Mouse (Mus musculus): Measurements from ENCODE around the gene Myo18a.

Myo18a gene

GRCm38 (mm10) chr11:77795216-77795615 lies 32.2 kb downstream of the Myo18a start:
- DNase-seq (ENCODE audit: low spot score): no peak

DNA sequence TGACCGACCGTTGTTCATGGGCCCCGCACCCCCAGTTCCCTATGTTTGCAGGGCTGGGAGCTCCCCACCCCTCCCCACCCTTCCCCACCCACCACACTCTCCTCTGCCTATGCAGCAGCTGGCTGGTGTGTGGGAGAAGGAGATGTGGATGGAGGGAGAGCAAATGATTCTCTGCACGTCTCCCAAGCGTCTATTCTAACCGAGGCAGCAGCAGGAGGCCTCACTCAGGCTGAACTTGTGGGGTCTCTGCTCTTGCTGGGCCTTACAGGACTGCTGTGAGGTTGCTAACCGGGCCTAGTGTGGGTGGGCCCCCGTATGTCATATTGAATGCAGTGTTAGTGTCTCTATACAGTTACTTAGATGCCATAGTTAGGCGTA lies 37.4 kb downstream of the Myo18a start:
- DNase-seq (ENCODE audit: low spot score): no peak

GRCm38 (mm10) chr11:77800869-77801701 lies 38.0 kb downstream of the Myo18a start:
- DNase-seq (ENCODE audit: low spot score): no peak

DNA sequence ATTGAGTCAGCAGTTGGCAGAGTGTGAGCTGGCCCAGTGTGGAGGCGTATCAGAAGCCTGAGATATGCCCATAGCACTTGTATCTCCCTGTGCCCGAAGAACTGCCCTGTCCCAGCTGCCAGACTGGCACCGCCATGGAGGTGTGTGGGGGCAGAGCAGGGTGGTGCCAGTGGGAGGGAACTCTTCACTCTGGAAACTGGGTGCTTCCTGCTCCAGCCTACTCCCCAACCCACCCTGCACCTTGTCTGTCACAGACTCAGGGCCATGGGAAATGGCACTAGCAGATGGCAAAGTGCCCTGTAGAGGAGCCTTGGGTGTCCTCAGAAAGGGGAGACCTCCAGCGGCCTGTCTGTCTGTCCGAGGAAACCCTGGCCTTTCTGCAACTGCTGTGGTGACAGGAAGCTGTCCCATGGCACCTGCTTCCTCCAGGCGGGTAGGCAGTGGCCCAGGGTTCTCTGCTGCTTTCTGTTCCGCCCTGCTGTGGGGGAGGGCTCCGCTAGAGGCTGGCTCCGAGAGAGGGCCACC lies 39.4 kb downstream of the Myo18a start:
- no peak for DNase-seq (ENCODE audit: low spot score)

DNA sequence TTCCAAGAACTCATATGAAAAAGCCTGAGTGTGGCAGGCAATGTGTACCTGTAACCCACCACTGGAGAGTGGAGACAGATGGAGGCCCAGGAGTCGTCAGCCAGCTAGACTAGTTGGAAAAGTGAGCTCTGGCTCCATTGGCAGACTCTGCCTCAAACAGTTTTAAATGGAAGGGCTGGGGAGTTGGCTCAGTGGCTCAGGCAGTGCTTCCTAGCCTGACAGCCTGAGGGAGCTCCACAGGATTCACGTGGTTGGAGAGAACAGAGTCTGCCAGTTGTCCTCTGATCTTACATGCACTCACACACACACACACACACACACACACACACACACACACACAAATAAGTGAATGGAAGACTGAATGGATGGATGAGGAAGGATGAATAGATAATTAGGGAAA lies 43.2 kb downstream of the Myo18a start:
- no peak for DNase-seq (ENCODE audit: low spot score)

- no peak for DNase-seq (ENCODE audit: low spot score)
These were observed 43.8 kb downstream of the Myo18a start for GRCm38 (mm10) chr11:77806855-77807254.

- no peak for DNase-seq (ENCODE audit: low spot score)
These were observed 45.0 kb downstream of the Myo18a start for GRCm38 (mm10) chr11:77808051-77808465.

DNA sequence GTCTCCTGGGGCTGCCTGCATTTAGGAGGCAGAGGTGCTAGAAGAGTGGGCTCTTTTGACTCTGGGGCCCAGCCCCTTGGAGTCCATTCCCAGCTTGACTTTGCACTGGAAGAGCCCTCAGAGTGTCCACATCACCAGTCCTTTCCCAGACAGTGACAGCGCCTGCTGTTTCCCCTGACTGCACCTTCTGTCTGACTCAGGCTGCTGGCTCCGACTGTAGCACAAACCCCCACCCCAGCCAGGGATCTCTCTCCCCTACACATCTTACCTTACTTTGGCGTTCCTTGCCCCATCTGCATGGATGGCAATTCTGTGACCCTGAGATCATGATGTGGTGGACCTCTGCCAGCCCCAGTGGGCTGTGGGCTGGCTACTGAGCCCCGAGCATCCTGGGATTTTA lies 46.2 kb downstream of the Myo18a start:
- DNase-seq (ENCODE audit: low spot score): no peak

GRCm38 (mm10) chr11:77810018-77810417 lies 47.0 kb downstream of the Myo18a start:
- DNase-seq (ENCODE audit: low spot score): no peak

- DNase-seq (ENCODE audit: low spot score): no peak
These were observed 50.9 kb downstream of the Myo18a start for GRCm38 (mm10) chr11:77813969-77814368.

DNA sequence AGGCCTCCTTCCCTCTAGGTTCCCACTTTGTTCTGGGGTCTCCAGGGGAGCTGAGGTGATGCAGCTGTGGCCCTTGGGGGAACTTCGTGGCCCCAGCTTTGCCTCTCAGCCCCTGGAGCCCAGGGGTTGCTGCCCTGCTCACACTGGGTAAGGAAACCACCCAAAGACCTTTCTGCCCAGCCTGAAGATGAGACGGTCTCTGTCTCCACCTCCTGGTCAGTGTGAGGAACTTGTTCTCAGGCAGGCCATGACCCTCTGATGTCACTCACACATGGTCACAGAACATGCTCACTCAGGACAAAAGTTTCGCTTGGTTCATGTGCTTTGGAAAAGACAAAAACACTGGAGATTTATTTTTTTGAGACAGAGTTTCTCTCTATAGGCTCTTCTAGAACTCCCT lies 53.0 kb downstream of the Myo18a start:
- DNase-seq (ENCODE audit: low spot score): peak; percentile 59

- peak; percentile 25 for DNase-seq (ENCODE audit: low spot score)
These were observed 58.6 kb downstream of the Myo18a start for GRCm38 (mm10) chr11:77821648-77822047.

GRCm38 (mm10) chr11:77822781-77823180 lies 59.7 kb downstream of the Myo18a start:
- DNase-seq (ENCODE audit: low spot score): peak; percentile 41

GRCm38 (mm10) chr11:77825853-77826252 lies 62.8 kb downstream of the Myo18a start:
- DNase-seq (ENCODE audit: low spot score): peak; percentile 56

DNA sequence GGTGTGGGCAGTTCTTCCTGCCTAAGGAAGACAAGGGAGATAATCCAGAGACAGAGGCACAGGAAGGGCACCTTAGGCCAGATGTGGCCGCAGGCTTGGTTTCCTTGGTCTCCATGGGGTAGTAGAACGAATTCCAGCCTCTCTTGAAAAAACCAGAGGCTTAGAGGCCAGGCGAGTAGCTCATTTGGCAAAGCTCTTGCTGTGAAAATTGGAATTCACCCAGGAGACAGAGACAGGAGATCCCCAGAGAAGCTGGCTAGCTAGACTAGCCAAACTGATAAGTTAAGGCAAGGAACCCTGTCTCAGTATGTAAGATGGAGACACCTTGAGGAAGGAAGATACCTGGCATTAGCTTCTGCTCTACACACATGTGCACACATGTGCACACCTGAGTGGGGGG lies 63.3 kb downstream of the Myo18a start:
- no peak for DNase-seq (ENCODE audit: low spot score)

DNA sequence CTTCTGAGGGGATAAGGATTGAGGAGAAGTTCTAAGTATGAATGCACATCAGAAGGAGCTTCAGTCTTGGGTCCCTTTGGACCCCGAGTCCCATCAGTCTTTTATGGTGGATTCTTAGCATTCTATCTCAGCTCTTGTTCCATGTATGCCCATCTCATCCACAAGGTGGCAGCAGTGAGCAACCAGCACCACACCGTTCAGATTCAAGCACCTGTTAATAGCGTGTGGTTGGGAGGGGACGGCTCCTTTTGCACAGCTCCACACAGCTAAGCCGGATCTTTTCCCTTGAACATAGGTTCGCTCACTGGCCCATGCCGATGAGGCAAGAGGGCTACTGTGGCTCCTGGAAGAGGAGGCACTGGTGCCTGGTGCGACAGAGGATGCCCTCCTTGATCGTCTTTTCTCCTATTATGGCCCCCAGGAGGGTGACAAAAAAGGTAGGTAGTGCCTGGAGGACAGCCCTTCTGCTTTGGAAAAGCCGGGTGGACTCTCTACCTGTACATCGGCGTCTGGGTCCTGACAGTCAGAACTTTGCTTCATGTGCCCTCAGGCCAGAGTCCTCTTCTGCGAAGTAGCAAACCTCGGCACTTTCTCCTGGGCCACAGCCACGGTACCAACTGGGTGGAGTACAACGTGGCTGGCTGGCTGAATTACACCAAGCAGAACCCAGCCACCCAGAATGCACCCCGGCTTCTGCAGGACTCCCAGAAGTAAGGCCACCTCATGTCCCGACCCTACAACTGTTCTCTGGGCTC lies 64.4 kb downstream of the Myo18a start:
- peak; percentile 72 for DNase-seq (ENCODE audit: low spot score)

- DNase-seq (ENCODE audit: low spot score): no peak
These were observed 65.1 kb downstream of the Myo18a start for GRCm38 (mm10) chr11:77828163-77828562.

- no peak for DNase-seq (ENCODE audit: low spot score)
These were observed 66.2 kb downstream of the Myo18a start for GRCm38 (mm10) chr11:77829043-77829841.

- no peak for DNase-seq (ENCODE audit: low spot score)
These were observed 67.8 kb downstream of the Myo18a start for GRCm38 (mm10) chr11:77830875-77831274.

- DNase-seq (ENCODE audit: low spot score): no peak
These were observed 69.5 kb downstream of the Myo18a start for GRCm38 (mm10) chr11:77832541-77832940.

GRCm38 (mm10) chr11:77835109-77835508 lies 72.1 kb downstream of the Myo18a start:
- no peak for DNase-seq (ENCODE audit: low spot score)

DNA sequence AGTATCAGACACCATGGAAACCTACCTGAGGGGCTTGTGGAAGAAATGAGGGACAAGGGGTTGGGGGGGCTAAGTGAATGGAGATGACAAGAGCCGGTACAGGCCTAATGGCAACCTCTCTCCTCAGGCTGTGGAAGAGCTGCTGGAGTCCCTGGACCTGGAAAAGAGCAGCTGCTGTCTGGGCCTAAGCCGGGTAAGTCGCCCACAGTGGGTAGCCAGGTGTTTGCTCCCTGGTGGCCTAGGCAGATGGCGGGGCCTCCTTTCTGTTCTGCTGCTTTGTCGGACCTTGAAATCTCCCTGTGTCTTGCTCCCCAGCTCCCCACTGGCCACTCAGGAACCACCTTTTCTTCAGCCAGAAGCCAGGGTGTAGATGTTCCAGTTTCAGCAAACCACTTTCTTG lies 73.2 kb downstream of the Myo18a start:
- no peak for DNase-seq (ENCODE audit: low spot score)

Measured in ovary, postnatal 14 days (tissue).